ENCODE assay signal across 10 mouse cellular contexts in genomic region chr8:88571434-88572184, GRCm38 (mm10). TPM values are rescaled to one million over a fixed set of nuclear protein-coding genes. Genes with fewer than 3 reads are reported as not detected.
DNase-seq lines count a peak whose midpoint lies in the region; ATAC-seq lines count a peak whose summit lies in the region.
"Had no signal": no experiment of that assay in that cellular context is flagged by ENCODE, and none has a peak within 500 bp of the region (broad histone marks: within the 10 kb centered on the region; RNA-seq: fewer than 3 reads in every experiment).

No protein-coding gene starts in this region.

- no peaks in the 10 kb centered on the region for H3K36me3 ChIP-seq in heart, embryonic 10.5 days
- 0 out of 2 replicates have a peak, but pooled peaks cover 8% of the 10 kb centered on the region for H3K36me3 ChIP-seq in neural tube, embryonic 13.5 days
- H3K36me3 ChIP-seq in forebrain, embryonic 16.5 days (ENCODE audit: control insufficient read depth, insufficient read depth), result no peaks in the 10 kb centered on the region
- no peaks in the 10 kb centered on the region for H3K36me3 ChIP-seq in stomach, embryonic 15.5 days
- no peaks in the 10 kb centered on the region for H3K36me3 ChIP-seq in midbrain, embryonic 15.5 days (replicated peaks)

- intact Hi-C loops in heart, postnatal 25 days (cut with DNase I), result no loop called here

- no peaks in the 10 kb centered on the region for H3K9me3 ChIP-seq in heart, embryonic 10.5 days
- no peaks in the 10 kb centered on the region for H3K9me3 ChIP-seq in neural tube, embryonic 13.5 days
- H3K9me3 ChIP-seq in forebrain, embryonic 16.5 days (ENCODE audit: control insufficient read depth, low read length), result no peaks in the 10 kb centered on the region
- no peaks in the 10 kb centered on the region for H3K9me3 ChIP-seq in stomach, embryonic 15.5 days
- H3K9me3 ChIP-seq in midbrain, embryonic 15.5 days, result no peaks in the 10 kb centered on the region

- H3K27ac ChIP-seq in heart, embryonic 10.5 days, result peak overlapping the region; percentile 91
- H3K27ac ChIP-seq in neural tube, embryonic 13.5 days (replicated peaks), result 0 out of 2 replicates have a peak overlapping the region, but pooled peaks have one; percentile 6
- H3K27ac ChIP-seq in forebrain, embryonic 16.5 days (ENCODE audit: low read length), result peak overlapping the region; percentile 64; the same call in 1 of the 2 replicates
- peak overlapping the region; percentile 80 for H3K27ac ChIP-seq in stomach, embryonic 15.5 days
- H3K27ac ChIP-seq in midbrain, embryonic 15.5 days, result no peak overlapping the region

- no peaks in the 10 kb centered on the region for H3K27me3 ChIP-seq in heart, embryonic 10.5 days (ENCODE audit: insufficient read depth, poor library complexity, severe bottlenecking)
- no peaks in the 10 kb centered on the region for H3K27me3 ChIP-seq in neural tube, embryonic 13.5 days
- no peaks in the 10 kb centered on the region for H3K27me3 ChIP-seq in forebrain, embryonic 16.5 days (replicated peaks; ENCODE audit: control insufficient read depth, insufficient read depth, low read length)
- H3K27me3 ChIP-seq in stomach, embryonic 15.5 days (replicated peaks), result no peaks in the 10 kb centered on the region
- H3K27me3 ChIP-seq in midbrain, embryonic 15.5 days (replicated peaks), result no peaks in the 10 kb centered on the region
- H3K27me3 ChIP-seq: CH12.LX had no signal

- H3K4me1 ChIP-seq in heart, embryonic 10.5 days, result peaks cover 89% of the 10 kb centered on the region
- peaks cover 63% of the 10 kb centered on the region for H3K4me1 ChIP-seq in neural tube, embryonic 13.5 days (replicated peaks)
- H3K4me1 ChIP-seq in forebrain, embryonic 16.5 days (replicated peaks; ENCODE audit: control insufficient read depth, insufficient read depth, low read length), result peaks cover 70% of the 10 kb centered on the region
- peaks cover 87% of the 10 kb centered on the region for H3K4me1 ChIP-seq in stomach, embryonic 15.5 days
- peaks cover 40% of the 10 kb centered on the region for H3K4me1 ChIP-seq in midbrain, embryonic 15.5 days

- H3K4me2 ChIP-seq in neural tube, embryonic 13.5 days, result no peak overlapping the region
- H3K4me2 ChIP-seq in forebrain, embryonic 16.5 days (ENCODE audit: low read length), result no peak overlapping the region
- no peak overlapping the region for H3K4me2 ChIP-seq in stomach, embryonic 15.5 days
- H3K4me2 ChIP-seq in midbrain, embryonic 15.5 days, result no peak overlapping the region

- DNase-seq in heart, embryonic 10.5 days (ENCODE audit: low spot score), result no peak
- DNase-seq in heart, postnatal 25 days (ENCODE audit: low spot score), result no peak
- no peak for DNase-seq in neural tube, embryonic 10.5 days (ENCODE audit: extremely low spot score, low spot score)
- DNase-seq: lung, postnatal 36 days had no signal

- WGBS in heart, embryonic 10.5 days, result 77% methylated on average over 14 of the region's 14 CpGs
- WGBS in neural tube, embryonic 13.5 days, result 82% methylated on average over 14 of the region's 14 CpGs
- 58% methylated on average over 14 of the region's 14 CpGs for WGBS in forebrain, embryonic 16.5 days
- WGBS in stomach, embryonic 15.5 days, result 72% methylated on average over 14 of the region's 14 CpGs
- 76% methylated on average over 14 of the region's 14 CpGs for WGBS in midbrain, embryonic 15.5 days

- no peak overlapping the region for H3K4me3 ChIP-seq in heart, embryonic 10.5 days
- no peak overlapping the region for H3K4me3 ChIP-seq in neural tube, embryonic 13.5 days
- H3K4me3 ChIP-seq in forebrain, embryonic 16.5 days (replicated peaks; ENCODE audit: low read length), result no peak overlapping the region
- H3K4me3 ChIP-seq in stomach, embryonic 15.5 days (replicated peaks), result no peak overlapping the region
- H3K4me3 ChIP-seq in midbrain, embryonic 15.5 days, result no peak overlapping the region

- H3K9ac ChIP-seq in neural tube, embryonic 13.5 days, result no peak overlapping the region
- H3K9ac ChIP-seq in forebrain, embryonic 16.5 days (replicated peaks; ENCODE audit: low read depth, low read length), result no peak overlapping the region
- H3K9ac ChIP-seq in stomach, embryonic 15.5 days, result no peak overlapping the region
- no peak overlapping the region for H3K9ac ChIP-seq in midbrain, embryonic 15.5 days

- no peak for ATAC-seq in neural tube, embryonic 13.5 days (ENCODE audit: low read depth)
- ATAC-seq in forebrain, embryonic 16.5 days, result no peak
- ATAC-seq in stomach, embryonic 15.5 days (ENCODE audit: insufficient read depth, low FRiP score, low read depth), result no peak
- no peak for ATAC-seq in activated CD4-positive, CD25-positive, alpha-beta regulatory T cell, adult 4 months
- no peak for ATAC-seq in midbrain, embryonic 15.5 days (replicated peaks)

RNA-seq across cellular contexts. Expression of gene Nkd1, which starts 50.5 kb away (rescaled TPM):
- polyA plus RNA-seq in heart, embryonic 10.5 days (2016; fragmentation: Nextera tagmentation; extraction: Ambion mirVana), result 21.9 and 38.0 TPM in 2 replicates
- 1 to 10 TPM; 2.9 to 3.9 TPM for total RNA-seq in heart, postnatal 25 days (2021)
- polyA plus RNA-seq in neural tube, embryonic 13.5 days (2015; fragmentation: Nextera tagmentation; extraction: Ambion mirVana), result 48.9 and 52.3 TPM in 2 replicates
- polyA plus RNA-seq in forebrain, embryonic 16.5 days (2015; fragmentation: Nextera tagmentation; extraction: Ambion mirVana), result 28.3 and 28.5 TPM in 2 replicates
- 40.4 and 42.0 TPM in 2 replicates for polyA plus RNA-seq in stomach, embryonic 15.5 days (2015; fragmentation: Nextera tagmentation; extraction: Ambion mirVana)
- polyA plus RNA-seq in activated CD4-positive, CD25-positive, alpha-beta regulatory T cell, adult 4 months (2017; shearing (Covaris generic)), result not detected
- polyA plus RNA-seq in midbrain, embryonic 15.5 days (2015; fragmentation: Nextera tagmentation; extraction: Ambion mirVana), result 62.9 and 69.1 TPM in 2 replicates

Comparison
In these comparisons a context has a peak if more than half of its experiments do, and no peak if none do; other contexts are left out.
1. RNA of gene Nkd1, which starts 50.5 kb away (polyA plus RNA-seq): 62.9 to 69.1 TPM in midbrain, embryonic 15.5 days, 48.9 to 52.3 TPM in neural tube, embryonic 13.5 days, 40.4 to 42.0 TPM in stomach, embryonic 15.5 days, 21.9 to 38.0 TPM in heart, embryonic 10.5 days and 28.3 to 28.5 TPM in forebrain, embryonic 16.5 days; not detected in activated CD4-positive, CD25-positive, alpha-beta regulatory T cell, adult 4 months; every median in the first group is over 10 times any median in the second.